Mouse (Mus musculus): Measurements from ENCODE around the gene Aox4.

The Aox4 gene

DNA sequence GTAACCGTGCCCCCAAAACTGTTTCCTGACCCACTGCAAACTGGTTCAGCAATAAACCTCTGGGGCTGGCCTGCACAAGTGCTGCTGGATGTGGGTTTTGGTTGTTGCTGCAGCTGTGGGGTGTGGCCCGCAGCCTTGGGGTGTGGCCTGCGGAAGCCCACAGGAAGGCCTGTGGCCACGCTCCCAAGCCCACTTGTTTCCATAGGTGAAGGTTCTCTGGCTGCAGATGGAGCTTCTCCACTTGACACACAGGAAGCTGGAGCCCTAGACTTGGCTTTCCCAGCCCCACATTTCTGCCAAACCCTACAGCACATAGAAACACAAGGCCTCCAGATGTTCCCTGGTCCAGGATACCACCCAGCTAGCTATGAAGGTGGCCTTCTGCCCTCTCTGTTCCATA lies 93.5 kb downstream of the Aox4 start:
- peak; percentile 4 for DNase-seq

DNA sequence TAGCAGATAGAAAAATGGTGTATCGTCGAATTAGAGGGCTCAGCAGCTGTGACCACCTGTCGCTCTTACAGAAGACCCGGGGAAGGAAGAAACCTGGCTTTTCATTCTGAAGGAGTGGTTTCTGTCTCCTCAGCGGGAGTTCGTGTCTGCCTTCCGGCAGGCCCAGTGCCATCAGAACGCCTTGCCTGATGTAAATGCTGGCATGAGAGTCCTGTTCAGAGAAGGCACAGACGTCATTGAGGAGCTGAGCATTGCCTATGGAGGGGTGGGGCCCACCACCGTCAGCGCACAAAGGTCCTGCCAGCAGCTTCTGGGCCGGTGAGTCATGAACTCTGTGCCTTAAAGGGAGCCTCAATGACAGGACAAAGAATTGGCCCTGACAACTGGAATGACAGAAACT lies 94.1 kb downstream of the Aox4 start:
- no peak for DNase-seq

DNA sequence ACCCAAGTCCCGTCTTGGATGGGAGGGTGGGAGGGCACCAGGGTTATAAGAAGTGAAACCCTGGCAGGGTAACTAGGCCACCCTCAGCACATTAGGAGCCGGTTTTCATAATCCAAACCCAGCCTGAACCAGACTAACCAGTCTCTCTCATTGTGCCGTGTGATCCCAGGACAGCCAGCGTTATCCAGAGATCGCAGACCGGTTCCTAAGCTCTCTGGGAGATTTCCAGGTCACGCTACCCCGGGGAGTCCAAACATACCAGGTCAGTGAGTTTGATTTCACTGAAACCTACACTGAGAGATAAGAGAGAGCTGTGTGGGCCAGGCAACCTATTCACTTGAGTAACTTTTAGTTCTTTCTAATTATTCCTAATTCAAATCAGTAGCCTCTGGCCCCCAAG lies 97.0 kb downstream of the Aox4 start:
- no peak for DNase-seq

DNA sequence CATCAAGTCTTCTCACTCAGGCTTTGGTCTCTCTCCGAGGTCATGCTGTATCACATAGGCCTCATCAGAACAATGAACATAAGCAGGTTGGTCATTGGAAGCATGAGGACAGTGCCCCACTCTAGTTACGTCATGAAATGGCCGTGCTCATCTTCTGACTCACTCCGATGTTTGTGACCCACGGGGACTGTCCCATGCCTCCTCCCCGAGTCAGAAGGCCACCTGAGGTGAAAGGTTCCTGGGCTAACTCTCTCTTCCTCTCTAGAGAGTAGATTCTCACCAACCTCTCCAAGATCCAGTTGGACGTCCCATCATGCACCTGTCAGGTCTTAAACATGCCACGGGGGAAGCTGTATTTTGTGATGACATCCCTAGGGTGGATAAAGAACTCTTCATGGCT lies 98.4 kb downstream of the Aox4 start:
- no peak for DNase-seq

DNA sequence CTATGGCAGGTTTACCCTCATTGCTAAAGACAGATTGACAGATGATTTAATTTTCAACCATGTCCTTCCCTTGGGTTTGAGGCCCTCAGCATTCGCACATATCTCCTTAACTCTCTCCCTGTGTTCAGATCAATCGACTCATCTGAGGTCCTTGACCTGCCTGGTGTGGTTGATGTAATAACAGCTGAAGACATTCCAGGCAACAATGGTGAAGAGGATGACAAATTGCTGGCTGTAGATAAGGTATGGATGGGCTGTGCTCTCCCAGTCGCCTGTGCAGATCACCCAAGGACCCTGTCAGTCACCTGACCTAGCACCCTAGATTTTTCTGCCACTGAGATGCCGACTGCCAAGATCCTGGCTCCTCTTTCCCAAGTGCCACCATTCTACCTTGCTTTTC lies 99.7 kb downstream of the Aox4 start:
- no peak for DNase-seq

DNA sequence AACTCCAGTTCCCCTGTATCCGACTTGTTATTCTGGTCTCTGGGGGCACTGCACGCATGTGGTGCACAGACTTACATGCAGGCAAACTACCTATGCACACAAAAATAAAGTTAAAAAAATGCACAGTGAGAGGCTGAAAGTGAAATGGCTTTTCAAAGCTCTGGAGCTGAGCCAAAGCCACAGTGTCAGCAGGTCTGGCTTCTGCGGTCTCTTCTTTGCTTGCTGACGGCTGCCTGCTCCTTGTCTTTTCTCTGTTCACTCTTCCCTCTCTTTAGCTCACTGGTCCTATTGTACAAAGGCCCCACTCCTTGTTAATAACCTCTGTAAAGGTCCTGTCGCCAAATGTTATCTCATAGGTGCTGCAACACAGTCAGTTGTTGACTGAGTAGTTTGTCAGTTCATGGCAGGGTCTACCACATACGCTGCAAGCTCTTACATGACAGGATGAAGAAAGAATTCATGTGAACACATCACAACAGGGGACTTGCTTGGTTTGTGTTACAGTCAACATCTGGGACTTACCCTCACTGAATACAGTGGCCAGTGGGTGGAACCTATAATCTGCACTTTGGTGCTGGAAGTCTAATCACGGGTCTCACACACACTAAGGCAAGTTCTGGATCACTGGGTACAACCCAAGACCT lies 101.1 kb downstream of the Aox4 start:
- DNase-seq = no peak

DNA sequence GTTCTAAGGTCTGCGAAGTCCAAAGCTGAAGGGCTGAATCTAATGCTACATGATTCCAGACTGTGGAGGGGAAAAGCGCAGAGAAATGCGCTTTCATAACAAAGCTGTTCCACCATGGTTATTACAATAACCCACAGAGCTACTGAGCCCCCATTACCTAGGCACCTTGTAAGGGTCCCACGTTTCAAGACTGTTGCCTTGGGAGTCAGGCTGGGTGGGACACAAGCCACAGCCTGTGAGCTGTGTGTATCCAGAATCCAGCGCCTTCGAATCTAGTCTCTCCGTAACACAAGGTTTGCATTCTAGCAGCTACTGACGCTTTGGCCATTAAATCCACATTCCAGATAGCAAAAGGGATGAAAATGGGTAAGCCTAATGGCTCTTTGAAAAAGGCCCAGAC lies 103.0 kb downstream of the Aox4 start:
- no peak for DNase-seq

DNA sequence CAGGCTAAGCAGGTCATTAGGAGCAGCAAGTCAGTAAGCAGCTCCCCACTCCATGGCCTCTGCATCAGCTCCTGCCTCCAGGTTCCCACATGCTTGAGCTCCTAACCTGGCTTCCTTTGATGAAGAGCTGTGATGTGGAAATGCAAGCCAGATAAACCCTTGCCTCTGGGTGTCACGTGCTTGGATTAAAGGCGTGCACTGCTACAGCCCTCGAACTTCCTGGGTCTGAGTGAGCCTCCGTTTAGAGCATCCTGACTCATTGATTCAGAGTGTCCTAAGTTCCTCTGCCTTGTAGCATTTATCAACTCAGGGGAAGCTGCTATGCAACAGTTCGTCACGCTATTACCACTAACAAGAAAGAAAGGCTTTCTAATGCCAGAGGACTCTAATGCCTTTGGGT lies 105.3 kb downstream of the Aox4 start:
- DNase-seq = no peak

Measured in embryo, embryonic 11 days (tissue).